In genomic region chr1:106096324-106096723, GRCm38 (mm10) we compare ENCODE assay signal across 12 mouse cellular contexts.
A peak's percentile ranks its signal among the peaks of the same experiment; 100 is the strongest.
DNase-seq lines count a peak whose midpoint lies in the region; ATAC-seq and TF ChIP-seq lines count a peak whose summit lies in the region.
"Had no signal": no experiment of that assay in that cellular context is flagged by ENCODE, and none has a peak within 500 bp of the region (broad histone marks: within the 10 kb centered on the region; RNA-seq: fewer than 3 reads in every experiment).

No protein-coding gene starts in this region.

- H3K4me2 ChIP-seq in hindbrain, embryonic 15.5 days, result no peak overlapping the region
- H3K4me2 ChIP-seq: embryonic facial prominence, embryonic 12.5 days had no signal

- H3K9me3 ChIP-seq in hindbrain, embryonic 15.5 days, result no peaks in the 10 kb centered on the region
- no peaks in the 10 kb centered on the region for H3K9me3 ChIP-seq in midbrain, embryonic 10.5 days (replicated peaks)
- H3K9me3 ChIP-seq: embryonic facial prominence, embryonic 12.5 days had no signal

- 29% methylated on average over 4 of the region's 4 CpGs for WGBS in hindbrain, embryonic 15.5 days
- WGBS in midbrain, embryonic 10.5 days, result 60% methylated on average over 4 of the region's 4 CpGs

- ATAC-seq in hindbrain, embryonic 15.5 days (ENCODE audit: low FRiP score, low read depth), result peak; percentile 59; the same call in 1 of the 2 replicates
- no peak for ATAC-seq in monocyte, adult 5-6 weeks (replicated peaks; ENCODE audit: insufficient number of reproducible peaks, low FRiP score, low TSS enrichment, poor library complexity, severe bottlenecking)
- ATAC-seq: Patski had no signal

- H3K9ac ChIP-seq in hindbrain, embryonic 15.5 days, result no peak overlapping the region
- H3K9ac ChIP-seq: embryonic facial prominence, embryonic 12.5 days had no signal

- H3K4me3 ChIP-seq in left cerebral cortex, adult 2 months, result no peak overlapping the region
- no peak overlapping the region for H3K4me3 ChIP-seq in hindbrain, embryonic 15.5 days
- H3K4me3 ChIP-seq in midbrain, embryonic 10.5 days, result no peak overlapping the region
- H3K4me3 ChIP-seq: embryonic facial prominence, embryonic 12.5 days had no signal

- TF ChIP-seq CTCF in left cerebral cortex, adult 2 months (IDR thresholded peaks at IDR 0.05), result no peak

- no peaks in the 10 kb centered on the region for H3K36me3 ChIP-seq in hindbrain, embryonic 15.5 days
- H3K36me3 ChIP-seq in midbrain, embryonic 10.5 days, result no peaks in the 10 kb centered on the region
- H3K36me3 ChIP-seq: embryonic facial prominence, embryonic 12.5 days had no signal

- no peaks in the 10 kb centered on the region for H3K27me3 ChIP-seq in hindbrain, embryonic 15.5 days
- H3K27me3 ChIP-seq in midbrain, embryonic 10.5 days (ENCODE audit: low read depth, poor library complexity, severe bottlenecking), result no peaks in the 10 kb centered on the region
- H3K27me3 ChIP-seq: embryonic facial prominence, embryonic 12.5 days had no signal

- H3K4me1 ChIP-seq in hindbrain, embryonic 15.5 days (replicated peaks), result 0 out of 2 replicates have a peak, but pooled peaks cover 4% of the 10 kb centered on the region
- H3K4me1 ChIP-seq in midbrain, embryonic 10.5 days, result peaks cover 12% of the 10 kb centered on the region
- H3K4me1 ChIP-seq: embryonic facial prominence, embryonic 12.5 days had no signal

- no peak overlapping the region for H3K27ac ChIP-seq in left cerebral cortex, adult 2 months
- H3K27ac ChIP-seq in hindbrain, embryonic 15.5 days (replicated peaks), result no peak overlapping the region
- H3K27ac ChIP-seq in midbrain, embryonic 10.5 days (replicated peaks), result peak overlapping the region; percentile 57; the same call in 1 of the 2 replicates
- H3K27ac ChIP-seq: embryonic facial prominence, embryonic 12.5 days; macrophage had no signal

- intact Hi-C loops in left cerebral cortex, adult 2 months (cut with DNase I), result no loop called here

- DNase-seq in left cerebral cortex, adult 18-20 months (ENCODE audit: low spot score in 2 of 2), result peak; percentile 8
- DNase-seq in left cerebral cortex, adult 2 months (ENCODE audit: extremely low spot score in 1 of 2, low spot score in 2 of 2), result no peak
- DNase-seq in midbrain, embryonic 10.5 days (ENCODE audit: low spot score), result peak; percentile 37
- peak; percentile 9 to 12 for DNase-seq in right cerebral cortex, postnatal 36 days (ENCODE audit: low spot score in 2 of 2)
- DNase-seq in lung, postnatal 14 days, result no peak
- no peak for DNase-seq in testis, postnatal 14 days (ENCODE audit: low spot score)
- DNase-seq: gastrocnemius, postnatal 10 days had no signal

Comparison
In these comparisons a context has a peak if more than half of its experiments do, and no peak if none do; other contexts are left out.
1. DNase-seq: peak in left cerebral cortex, adult 18-20 months (2 of 2), midbrain, embryonic 10.5 days (single experiment) and right cerebral cortex, postnatal 36 days (2 of 2); none in left cerebral cortex, adult 2 months (0 of 2), lung, postnatal 14 days (single experiment) and testis, postnatal 14 days (single experiment).